Mouse (Mus musculus) forebrain, embryonic 13.5 days (tissue): ENCODE measurements around the gene Gm20388. TPM values are rescaled to one million over a fixed set of nuclear protein-coding genes. Genes with fewer than 3 reads are reported as not detected.

Experiments used
- ATAC-seq: fragments of 200-750 bp; cut with Nextera tagmentation; 2 replicates; pipeline ENCODE4 v1.8.0; 2017
- H3K27ac ChIP-seq: fragments of 300-500 bp; sonication (generic); 2 replicates; pipeline ENCODE4 v1.5.1; 2015; ENCODE audit warnings: inconsistent platforms, mild to moderate bottlenecking, moderate library complexity
- H3K27me3 ChIP-seq: fragments of 300-500 bp; sonication (generic); 2 replicates; pipeline ENCODE4 v1.6.1; 2015; ENCODE audit warnings: mild to moderate bottlenecking, inconsistent platforms
- H3K36me3 ChIP-seq: fragments of 300-500 bp; sonication (generic); 2 replicates; pipeline ENCODE4 v1.6.1; 2015; ENCODE audit warnings: mild to moderate bottlenecking, inconsistent platforms; ENCODE audit not compliant: poor library complexity, severe bottlenecking
- H3K4me1 ChIP-seq: fragments of 300-500 bp; sonication (generic); 2 replicates; pipeline ENCODE4 v1.6.1; 2015; ENCODE audit warnings: inconsistent platforms
- H3K4me2 ChIP-seq: fragments of 300-500 bp; sonication (generic); 2 replicates; pipeline ENCODE4 v1.6.1; 2015; ENCODE audit warnings: inconsistent platforms, mild to moderate bottlenecking, moderate library complexity
- H3K4me3 ChIP-seq: fragments of 300-500 bp; sonication (generic); 2 replicates; pipeline ENCODE4 v1.5.1; 2015; ENCODE audit warnings: mild to moderate bottlenecking, inconsistent platforms
- H3K9ac ChIP-seq: fragments of 300-500 bp; sonication (generic); 2 replicates; pipeline ENCODE4 v1.6.1; 2015; ENCODE audit warnings: mild to moderate bottlenecking, inconsistent platforms
- H3K9me3 ChIP-seq: fragments of 300-500 bp; sonication (generic); replicated peaks from 2 replicates; pipeline ENCODE4 v1.6.1; 2016; ENCODE audit warnings: inconsistent platforms
- WGBS: fragments of 180-500 bp; shearing (Covaris S2); methylation state at CpG from one replicate; pipeline ENCODE4 v1.1.7; 2015; 5-methylcytosine and 5-hydroxymethylcytosine counted together
- polyA plus RNA-seq: library from polyadenylated mRNA; unstranded; fragments of >200 nt; fragmentation: Nextera tagmentation; extraction: Ambion mirVana; gene quantifications from 2 replicates; pipeline ENCODE4 v1.2.1, GENCODE M21; 2015

Gene Gm20388
- polyA plus RNA-seq, 1 experiment from 2014 or later = 5.6 TPM

- H3K4me1 ChIP-seq = peaks cover 8% of the 10 kb centered on the region; the same call in 1 of the 2 replicates
- no peaks in the 10 kb centered on the region for H3K27me3 ChIP-seq
- ATAC-seq = no peak
- 81% methylated on average over 1 of the region's 1 CpGs for WGBS
- H3K9ac ChIP-seq = no peak overlapping the region
- no peaks in the 10 kb centered on the region for H3K9me3 ChIP-seq
- no peak overlapping the region for H3K4me2 ChIP-seq
- H3K36me3 ChIP-seq = peaks cover 45% of the 10 kb centered on the region
- H3K4me3 ChIP-seq = no peak overlapping the region
- H3K27ac ChIP-seq = no peak overlapping the region
Measured at GRCm38 (mm10) chr8:121880818-121881217, 1970.2 kb downstream of the Gm20388 start.

- Histone ChIP-seq H3K4me1 (peaks cover 8% of the 10 kb centered on the region; the same call in 1 of the 2 replicates), H3K9me3 (no peaks in the 10 kb centered on the region), H3K9ac (no peak overlapping the region), H3K27ac (no peak overlapping the region), H3K36me3 (peaks cover 55% of the 10 kb centered on the region), H3K4me3 (no peak overlapping the region), H3K27me3 (no peaks in the 10 kb centered on the region), H3K4me2 (no peak overlapping the region)
- WGBS = 86% methylated on average over 5 of the region's 5 CpGs
- ATAC-seq = no peak
Measured at GRCm38 (mm10) chr8:121881921-121882320, 1971.3 kb downstream of the Gm20388 start.

- Histone ChIP-seq H3K36me3 (peaks cover 73% of the 10 kb centered on the region), H3K27me3 (no peaks in the 10 kb centered on the region)
- WGBS = 84% methylated on average over 3 of the region's 3 CpGs
Measured at GRCm38 (mm10) chr8:121884181-121884580, 1973.5 kb downstream of the Gm20388 start.

GRCm38 (mm10) chr8:121885001-121885400, 1974.4 kb downstream of the Gm20388 start:
- 96% methylated on average over 9 of the region's 9 CpGs for WGBS
- no peaks in the 10 kb centered on the region for H3K9me3 ChIP-seq
- peaks cover 73% of the 10 kb centered on the region for H3K36me3 ChIP-seq
- H3K9ac ChIP-seq = no peak overlapping the region
- H3K4me2 ChIP-seq = no peak overlapping the region
- no peak overlapping the region for H3K4me3 ChIP-seq
- no peaks in the 10 kb centered on the region for H3K4me1 ChIP-seq
- H3K27me3 ChIP-seq = no peaks in the 10 kb centered on the region
- ATAC-seq = no peak
- H3K27ac ChIP-seq = no peak overlapping the region

More at GRCm38 (mm10) chr8:121884181-121884580, 1973.5 kb downstream of the Gm20388 start:
- H3K4me3 ChIP-seq = no peak overlapping the region
- no peak overlapping the region for H3K27ac ChIP-seq
- no peak for ATAC-seq
- no peak overlapping the region for H3K9ac ChIP-seq
- H3K9me3 ChIP-seq = no peaks in the 10 kb centered on the region
- H3K4me2 ChIP-seq = no peak overlapping the region
- peaks cover 7% of the 10 kb centered on the region; the same call in 1 of the 2 replicates for H3K4me1 ChIP-seq

- Histone ChIP-seq H3K27me3 (no peaks in the 10 kb centered on the region), H3K9ac (no peak overlapping the region), H3K4me3 (no peak overlapping the region), H3K4me1 (no peaks in the 10 kb centered on the region), H3K9me3 (no peaks in the 10 kb centered on the region), H3K4me2 (no peak overlapping the region), H3K36me3 (peaks cover 73% of the 10 kb centered on the region), H3K27ac (no peak overlapping the region)
- WGBS = 85% methylated on average over 6 of the region's 6 CpGs
- no peak for ATAC-seq
Measured at GRCm38 (mm10) chr8:121885433-121885832, 1974.8 kb downstream of the Gm20388 start.

- Histone ChIP-seq H3K36me3 (peaks cover 61% of the 10 kb centered on the region), H3K4me1 (no peaks in the 10 kb centered on the region), H3K9ac (no peak overlapping the region), H3K27me3 (no peaks in the 10 kb centered on the region), H3K9me3 (no peaks in the 10 kb centered on the region), H3K4me3 (no peak overlapping the region), H3K27ac (no peak overlapping the region), H3K4me2 (no peak overlapping the region)
- no peak for ATAC-seq
- WGBS = 83% methylated on average over 1 of the region's 1 CpGs
Measured at GRCm38 (mm10) chr8:121887547-121887946, 1976.9 kb downstream of the Gm20388 start.

- ATAC-seq = no peak
- 97% methylated on average over 1 of the region's 1 CpGs for WGBS
Measured at GRCm38 (mm10) chr8:121889317-121889716, 1978.7 kb downstream of the Gm20388 start.

GRCm38 (mm10) chr8:121889810-121890785, 1979.5 kb downstream of the Gm20388 start:
- Histone ChIP-seq H3K27me3 (no peaks in the 10 kb centered on the region), H3K9me3 (no peaks in the 10 kb centered on the region), H3K36me3 (peaks cover 45% of the 10 kb centered on the region), H3K4me2 (no peak overlapping the region), H3K9ac (no peak overlapping the region), H3K27ac (no peak overlapping the region), H3K4me3 (no peak overlapping the region), H3K4me1 (no peaks in the 10 kb centered on the region)
- WGBS = 87% methylated on average over 15 of the region's 15 CpGs
- ATAC-seq = no peak

More at GRCm38 (mm10) chr8:121889317-121889716, 1978.7 kb downstream of the Gm20388 start:
- H3K36me3 ChIP-seq = peaks cover 47% of the 10 kb centered on the region
- H3K9me3 ChIP-seq = no peaks in the 10 kb centered on the region
- no peak overlapping the region for H3K4me2 ChIP-seq
- no peaks in the 10 kb centered on the region for H3K4me1 ChIP-seq
- H3K27me3 ChIP-seq = no peaks in the 10 kb centered on the region
- no peak overlapping the region for H3K4me3 ChIP-seq
- H3K9ac ChIP-seq = no peak overlapping the region
- no peak overlapping the region for H3K27ac ChIP-seq

- no peak for ATAC-seq
- H3K9ac ChIP-seq = no peak overlapping the region
- H3K27ac ChIP-seq = no peak overlapping the region
- no peaks in the 10 kb centered on the region for H3K9me3 ChIP-seq
- H3K36me3 ChIP-seq = peaks cover 21% of the 10 kb centered on the region
- peaks cover 21% of the 10 kb centered on the region for H3K4me1 ChIP-seq
- no peaks in the 10 kb centered on the region for H3K27me3 ChIP-seq
- no peak overlapping the region for H3K4me3 ChIP-seq
- 78% methylated on average over 5 of the region's 5 CpGs for WGBS
- H3K4me2 ChIP-seq = no peak overlapping the region
Measured at GRCm38 (mm10) chr8:121892875-121893274, 1982.2 kb downstream of the Gm20388 start.

GRCm38 (mm10) chr8:121895910-121896309, 1985.3 kb downstream of the Gm20388 start:
- 74% methylated on average over 7 of the region's 7 CpGs for WGBS
- no peak overlapping the region for H3K4me3 ChIP-seq
- H3K4me2 ChIP-seq = no peak overlapping the region
- no peak overlapping the region for H3K9ac ChIP-seq
- H3K9me3 ChIP-seq = no peaks in the 10 kb centered on the region
- H3K4me1 ChIP-seq = peaks cover 41% of the 10 kb centered on the region
- no peaks in the 10 kb centered on the region for H3K27me3 ChIP-seq
- no peak for ATAC-seq
- peaks cover 12% of the 10 kb centered on the region for H3K36me3 ChIP-seq
- H3K27ac ChIP-seq = no peak overlapping the region

- Histone ChIP-seq H3K36me3 (peaks cover 12% of the 10 kb centered on the region), H3K9ac (no peak overlapping the region), H3K4me2 (no peak overlapping the region), H3K9me3 (no peaks in the 10 kb centered on the region), H3K4me3 (no peak overlapping the region), H3K27ac (peak overlapping the region; percentile 97; the same call in 1 of the 2 replicates), H3K4me1 (peaks cover 42% of the 10 kb centered on the region), H3K27me3 (no peaks in the 10 kb centered on the region)
- ATAC-seq = no peak
- WGBS = 42% methylated on average over 12 of the region's 12 CpGs
Measured at GRCm38 (mm10) chr8:121896476-121897145, 1986.0 kb downstream of the Gm20388 start.

GRCm38 (mm10) chr8:121897205-121897604, 1986.6 kb downstream of the Gm20388 start:
- no peak for ATAC-seq
- peaks cover 48% of the 10 kb centered on the region for H3K4me1 ChIP-seq
- peak overlapping the region; percentile 97 for H3K27ac ChIP-seq

More at GRCm38 (mm10) chr8:121897205-121897604, 1986.6 kb downstream of the Gm20388 start:
- Histone ChIP-seq H3K9me3 (no peaks in the 10 kb centered on the region), H3K4me2 (no peak overlapping the region), H3K9ac (0 out of 2 replicates have a peak overlapping the region, but pooled peaks have one; percentile 58), H3K4me3 (no peak overlapping the region), H3K36me3 (peaks cover 12% of the 10 kb centered on the region), H3K27me3 (no peaks in the 10 kb centered on the region)
- WGBS = 89% methylated on average over 9 of the region's 9 CpGs
